Mouse (Mus musculus): ENCODE data around the gene Dusp3. TPM values are rescaled to one million over a fixed set of nuclear protein-coding genes. Genes with fewer than 3 reads are reported as not detected.

The Dusp3 gene
- polyA plus RNA-seq, 1 experiment from 2014 or later = 25.0 TPM

DNA sequence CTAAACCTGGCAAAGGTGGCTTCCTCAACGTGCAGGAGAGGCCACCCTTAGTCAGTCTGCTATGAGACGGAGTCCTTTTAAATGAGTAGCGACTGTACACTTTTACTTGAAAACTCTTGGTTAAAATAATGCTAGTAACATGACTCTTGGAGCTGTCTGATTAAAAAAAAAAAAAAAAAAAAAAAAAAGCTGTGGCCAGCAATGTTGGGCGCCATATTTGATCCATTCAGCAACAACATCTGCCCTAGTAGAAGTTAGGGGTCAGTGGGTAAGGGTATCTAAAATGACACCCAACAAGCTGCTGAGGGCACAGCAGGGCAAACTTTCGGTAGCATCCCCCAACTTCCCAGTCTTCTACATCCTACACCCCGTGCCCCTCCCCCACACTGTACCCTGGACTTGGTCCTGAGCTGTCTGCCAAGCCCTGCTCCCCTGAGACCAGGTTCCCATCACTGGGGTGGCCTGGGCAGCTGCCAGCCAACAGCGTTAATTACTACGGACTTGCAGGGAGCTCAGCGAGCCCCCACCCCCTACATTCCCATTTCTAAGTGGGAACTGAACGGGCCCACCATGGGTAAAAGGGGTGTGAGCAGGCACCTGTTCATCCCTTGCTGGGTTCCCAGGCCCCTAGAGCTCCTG lies 59.7 kb downstream of the Dusp3 start:
- Histone ChIP-seq H3K36me3 (no peaks in the 10 kb centered on the region), H3K27me3 (replicated peaks) (no peaks in the 10 kb centered on the region; the same call in 1 of the 2 replicates), H3K4me3 (replicated peaks) (no peak overlapping the region), H3K4me2 (no peak overlapping the region), H3K9ac (no peak overlapping the region), H3K9me3 (no peaks in the 10 kb centered on the region), H3K27ac (no peak overlapping the region), H3K4me1 (0 out of 2 replicates have a peak, but pooled peaks cover 5% of the 10 kb centered on the region)
- ATAC-seq (ENCODE audit: insufficient read depth, low FRiP score, low read depth) = no peak
- WGBS = 83% methylated on average over 10 of the region's 10 CpGs

DNA sequence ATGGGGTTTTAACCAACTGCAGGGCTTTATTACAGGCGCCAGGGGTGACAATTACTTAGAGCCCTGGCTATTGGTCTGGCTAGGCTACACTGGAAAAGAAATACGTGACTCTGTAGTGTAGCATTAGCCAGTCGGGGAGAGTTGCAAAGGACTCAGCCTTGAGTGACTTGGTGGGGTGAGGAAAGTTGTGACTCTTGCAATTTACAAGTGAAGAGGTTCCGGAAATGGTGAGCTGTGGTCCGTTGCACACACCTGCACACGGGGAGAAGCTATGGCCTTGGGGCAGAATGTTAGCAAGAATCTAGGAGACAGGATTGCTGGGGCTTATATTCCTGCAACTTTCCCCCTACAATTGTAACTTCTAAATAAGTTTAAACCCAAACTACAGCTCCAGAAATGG lies 61.2 kb downstream of the Dusp3 start:
- Histone ChIP-seq H3K36me3 (no peaks in the 10 kb centered on the region), H3K4me3 (replicated peaks) (no peak overlapping the region), H3K4me2 (no peak overlapping the region), H3K4me1 (0 out of 2 replicates have a peak, but pooled peaks cover 5% of the 10 kb centered on the region), H3K27me3 (replicated peaks) (peaks cover under 1% of the 10 kb centered on the region; the same call in 1 of the 2 replicates), H3K9ac (no peak overlapping the region), H3K27ac (no peak overlapping the region), H3K9me3 (no peaks in the 10 kb centered on the region)
- 69% methylated on average over 6 of the region's 6 CpGs for WGBS
- no peak for ATAC-seq (ENCODE audit: insufficient read depth, low FRiP score, low read depth)

DNA sequence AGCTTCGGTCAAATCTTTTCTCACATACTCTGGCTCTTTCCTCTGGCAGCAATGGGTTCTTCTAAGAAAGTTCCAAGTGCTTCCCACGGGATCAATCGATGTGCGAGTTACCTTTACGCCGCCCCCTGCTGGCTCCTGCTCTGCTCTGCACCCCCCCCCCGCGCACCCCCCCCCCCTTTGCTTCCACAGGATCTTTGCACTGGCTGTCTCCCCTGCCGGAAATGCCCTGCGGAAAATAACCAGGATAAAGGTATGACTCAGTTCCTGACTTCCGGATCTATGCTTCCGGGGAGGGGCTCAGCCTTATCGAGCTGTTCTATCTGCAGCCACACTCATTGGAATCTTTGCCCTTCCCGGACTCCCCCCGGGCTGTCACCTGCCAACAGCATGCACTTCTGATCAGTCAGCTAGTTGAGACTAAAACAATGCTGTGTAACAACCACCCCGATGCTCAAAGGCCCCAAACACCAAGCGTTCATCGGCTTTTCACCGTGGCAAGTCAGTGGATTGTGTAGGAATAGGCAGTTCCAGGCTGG lies 62.3 kb downstream of the Dusp3 start:
- no peak overlapping the region for H3K4me3 ChIP-seq (replicated peaks)
- no peak overlapping the region for H3K27ac ChIP-seq
- H3K9me3 ChIP-seq = no peaks in the 10 kb centered on the region
- no peak for ATAC-seq (ENCODE audit: insufficient read depth, low FRiP score, low read depth)
- peaks cover 3% of the 10 kb centered on the region; the same call in 1 of the 2 replicates for H3K27me3 ChIP-seq (replicated peaks)
- H3K4me2 ChIP-seq = no peak overlapping the region
- 69% methylated on average over 19 of the region's 19 CpGs for WGBS
- H3K9ac ChIP-seq = no peak overlapping the region
- H3K36me3 ChIP-seq = no peaks in the 10 kb centered on the region
- H3K4me1 ChIP-seq = 0 out of 2 replicates have a peak, but pooled peaks cover 5% of the 10 kb centered on the region

DNA sequence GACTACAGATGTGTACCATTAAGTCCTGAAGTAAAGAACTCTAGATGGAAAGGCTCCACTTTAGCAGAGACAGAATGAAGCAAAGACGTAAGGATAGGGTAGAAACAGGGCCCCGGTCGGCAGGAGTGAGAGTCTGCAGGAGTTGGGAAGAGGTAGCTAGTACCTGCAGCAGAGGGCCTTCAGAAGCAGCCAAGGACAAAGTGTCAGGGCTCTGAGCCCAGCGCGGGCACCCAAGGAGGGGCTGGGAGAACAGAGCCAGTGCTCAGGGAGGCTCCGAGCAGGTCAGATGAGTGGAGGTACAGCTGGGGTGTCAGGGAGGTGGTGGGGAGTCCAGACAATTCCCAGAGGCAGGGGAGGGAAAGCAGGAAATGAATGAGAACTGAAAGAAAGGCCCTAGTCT lies 62.8 kb downstream of the Dusp3 start:
- 74% methylated on average over 6 of the region's 6 CpGs for WGBS
- no peak overlapping the region for H3K9ac ChIP-seq
- no peak overlapping the region for H3K4me2 ChIP-seq
- ATAC-seq (ENCODE audit: insufficient read depth, low FRiP score, low read depth) = no peak
- peaks cover 3% of the 10 kb centered on the region; the same call in 1 of the 2 replicates for H3K27me3 ChIP-seq (replicated peaks)
- H3K4me3 ChIP-seq (replicated peaks) = no peak overlapping the region
- 0 out of 2 replicates have a peak, but pooled peaks cover 5% of the 10 kb centered on the region for H3K4me1 ChIP-seq
- no peaks in the 10 kb centered on the region for H3K36me3 ChIP-seq
- no peaks in the 10 kb centered on the region for H3K9me3 ChIP-seq
- H3K27ac ChIP-seq = no peak overlapping the region

DNA sequence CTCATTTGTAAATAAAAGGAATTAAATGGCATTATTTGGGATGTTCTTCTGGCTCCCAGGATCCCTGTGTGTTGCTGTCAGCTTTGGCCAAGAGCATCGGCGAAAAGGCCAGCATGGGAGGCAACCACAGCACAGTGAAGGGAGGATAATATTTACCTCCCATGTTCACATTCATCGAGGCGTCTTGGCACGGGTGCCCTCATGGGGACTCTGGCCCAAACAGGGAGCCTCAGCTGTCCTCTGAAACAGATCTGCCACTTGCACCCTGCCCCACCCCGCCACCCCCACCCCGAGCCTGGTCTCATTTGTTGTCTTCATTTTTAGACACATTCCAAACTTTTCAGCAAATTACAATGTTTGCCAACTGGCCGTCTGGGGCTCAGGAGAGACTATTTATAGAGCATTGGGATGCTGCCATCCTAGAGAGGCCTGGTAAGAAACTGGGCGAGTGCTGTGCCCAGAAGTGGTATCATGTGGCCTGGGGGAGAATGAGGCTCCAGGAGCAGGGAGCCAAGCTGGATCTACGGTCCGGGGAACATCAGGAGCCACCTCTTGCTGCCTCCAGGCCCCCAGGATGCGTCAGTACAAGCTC lies 65.4 kb downstream of the Dusp3 start:
- no peaks in the 10 kb centered on the region for H3K4me1 ChIP-seq
- no peaks in the 10 kb centered on the region for H3K36me3 ChIP-seq
- 75% methylated on average over 12 of the region's 12 CpGs for WGBS
- no peak overlapping the region for H3K4me3 ChIP-seq (replicated peaks)
- no peaks in the 10 kb centered on the region for H3K9me3 ChIP-seq
- H3K4me2 ChIP-seq = no peak overlapping the region
- ATAC-seq (ENCODE audit: insufficient read depth, low FRiP score, low read depth) = no peak
- H3K27me3 ChIP-seq (replicated peaks) = peaks cover 8% of the 10 kb centered on the region; the same call in 1 of the 2 replicates
- H3K27ac ChIP-seq = no peak overlapping the region
- no peak overlapping the region for H3K9ac ChIP-seq

Other genes starting within 250 kb of the Dusp3 start
- 6.8 and 9.0 TPM in 2 replicates for gene Etv4, start 201.6 kb downstream of the Dusp3 start, polyA plus RNA-seq (2015; fragmentation: Nextera tagmentation; extraction: Ambion mirVana)
- gene Meox1, start 92.6 kb downstream of the Dusp3 start, polyA plus RNA-seq (2015; fragmentation: Nextera tagmentation; extraction: Ambion mirVana) = 5.0 and 5.3 TPM in 2 replicates
- 0.08 and 0.10 TPM in 2 replicates for gene Sost, start 20.0 kb downstream of the Dusp3 start, polyA plus RNA-seq (2015; fragmentation: Nextera tagmentation; extraction: Ambion mirVana)
- gene Cfap97d1, start 2.7 kb downstream of the Dusp3 start, polyA plus RNA-seq (2015; fragmentation: Nextera tagmentation; extraction: Ambion mirVana) = not detected in 2 replicates
- gene Mpp3, start 41.4 kb upstream of the Dusp3 start, polyA plus RNA-seq (2015; fragmentation: Nextera tagmentation; extraction: Ambion mirVana) = 7.2 and 9.0 TPM in 2 replicates
- 2.0 and 2.2 TPM in 2 replicates for gene Cd300lg, start 54.5 kb upstream of the Dusp3 start, polyA plus RNA-seq (2015; fragmentation: Nextera tagmentation; extraction: Ambion mirVana)
- gene Mpp2, start 101.5 kb upstream of the Dusp3 start, polyA plus RNA-seq (2015; fragmentation: Nextera tagmentation; extraction: Ambion mirVana) = 6.8 and 8.8 TPM in 2 replicates
- 4.8 and 7.6 TPM in 2 replicates for gene Ppy, start 114.3 kb upstream of the Dusp3 start, polyA plus RNA-seq (2015; fragmentation: Nextera tagmentation; extraction: Ambion mirVana)
- gene Pyy, start 120.8 kb upstream of the Dusp3 start, polyA plus RNA-seq (2015; fragmentation: Nextera tagmentation; extraction: Ambion mirVana) = 65.1 and 89.6 TPM in 2 replicates
- gene Nags, start 158.5 kb upstream of the Dusp3 start, polyA plus RNA-seq (2015; fragmentation: Nextera tagmentation; extraction: Ambion mirVana) = 6.2 and 6.5 TPM in 2 replicates
- gene Tmem101, start 169.4 kb upstream of the Dusp3 start, polyA plus RNA-seq (2015; fragmentation: Nextera tagmentation; extraction: Ambion mirVana) = 28.0 and 28.3 TPM in 2 replicates
- 110 and 112 TPM in 2 replicates for gene Lsm12, start 198.3 kb upstream of the Dusp3 start, polyA plus RNA-seq (2015; fragmentation: Nextera tagmentation; extraction: Ambion mirVana)
- 29.6 and 32.1 TPM in 2 replicates for gene G6pc3, start 202.6 kb upstream of the Dusp3 start, polyA plus RNA-seq (2015; fragmentation: Nextera tagmentation; extraction: Ambion mirVana)
- gene Hdac5, start 243.2 kb upstream of the Dusp3 start, polyA plus RNA-seq (2015; fragmentation: Nextera tagmentation; extraction: Ambion mirVana) = 68.7 and 71.3 TPM in 2 replicates

Data from stomach, embryonic 15.5 days (tissue).